Mouse (Mus musculus) gastrocnemius, postnatal 36 days (tissue): Measurements from ENCODE around the gene Dnajc24. TPM values are rescaled to one million over a fixed set of nuclear protein-coding genes. Genes with fewer than 3 reads are reported as not detected.

Source experiments
- microRNA-seq, 2 experiments: library from miRNA; unstranded; fragments of <30 nt; microRNA quantifications; one replicate each; pipeline ENCODE4 v1.2.0; 2021
- total RNA-seq, 2 experiments: library from RNA; stranded (reverse); gene quantifications; 2 replicates each; pipeline ENCODE4 v1.2.3; 2021

The Dnajc24 gene
- total RNA-seq, 2 experiments from 2014 or later, result 4.4 to 6.0 TPM

Small RNA genes lying within 50 kb of the gene (microRNA-seq; reads per million reads assigned to microRNA genes)
- 0 reads per million in 2 experiments for gene Gm22002

Other genes with a start within 250 kb of the Dnajc24 start
- 1 to 10 TPM; 5.4 to 7.2 TPM for gene Elp4, start 99.0 kb downstream of the Dnajc24 start, total RNA-seq
- 10 to 100 TPM; 52.0 to 65.3 TPM for gene Immp1l, start 98.9 kb downstream of the Dnajc24 start, total RNA-seq